Mouse (Mus musculus): ENCODE measurements around the gene Map2k1.
A peak's percentile ranks its signal among the peaks of the same experiment; 100 is the strongest.
"Not testable (repeated sequence)": the region's sequence is repeated elsewhere in the genome, so short reads cannot be mapped to it uniquely, and the experiment has no call there.

Map2k1 gene

GRCm38 (mm10) chr9:64253021-64253904 is at the start of gene Map2k1:
Gene Map2k1, minus strand, starts transcription at chr9:64253631.
- DNase-seq (ENCODE audit: low read depth, low spot score) = peak; percentile 100

- not testable (repeated sequence) for DNase-seq (ENCODE audit: low read depth, low spot score)
These were observed 49.7 kb upstream of the Map2k1 start for GRCm38 (mm10) chr9:64303086-64303485.

GRCm38 (mm10) chr9:64282404-64282987 is 29.1 kb upstream of the Map2k1 start:
- DNase-seq (ENCODE audit: low read depth, low spot score) = no peak

GRCm38 (mm10) chr9:64281781-64282178 is 28.3 kb upstream of the Map2k1 start:
- DNase-seq (ENCODE audit: low read depth, low spot score) = no peak

GRCm38 (mm10) chr9:64281105-64281780 is 27.8 kb upstream of the Map2k1 start, which contains the start of gene Tipin:
Gene Tipin, plus strand, starts transcription at chr9:64281581.
- DNase-seq (ENCODE audit: low read depth, low spot score) = peak; percentile 85

GRCm38 (mm10) chr9:64278665-64279310 is 25.4 kb upstream of the Map2k1 start:
- no peak for DNase-seq (ENCODE audit: low read depth, low spot score)

GRCm38 (mm10) chr9:64277706-64278105 is 24.3 kb upstream of the Map2k1 start:
- peak; percentile 67 for DNase-seq (ENCODE audit: low read depth, low spot score)

GRCm38 (mm10) chr9:64274919-64275318 is 21.5 kb upstream of the Map2k1 start:
- DNase-seq (ENCODE audit: low read depth, low spot score) = no peak

- DNase-seq (ENCODE audit: low read depth, low spot score) = no peak
These were observed 20.9 kb upstream of the Map2k1 start for GRCm38 (mm10) chr9:64274291-64274690.

GRCm38 (mm10) chr9:64273757-64274156 is 20.3 kb upstream of the Map2k1 start:
- no peak for DNase-seq (ENCODE audit: low read depth, low spot score)

- no peak for DNase-seq (ENCODE audit: low read depth, low spot score)
These were observed 19.2 kb upstream of the Map2k1 start for GRCm38 (mm10) chr9:64272611-64273010.

GRCm38 (mm10) chr9:64271249-64271648 is 17.8 kb upstream of the Map2k1 start:
- DNase-seq (ENCODE audit: low read depth, low spot score) = no peak

GRCm38 (mm10) chr9:64268836-64269235 is 15.4 kb upstream of the Map2k1 start:
- not testable (repeated sequence) for DNase-seq (ENCODE audit: low read depth, low spot score)

- no peak for DNase-seq (ENCODE audit: low read depth, low spot score)
These were observed 14.8 kb upstream of the Map2k1 start for GRCm38 (mm10) chr9:64268196-64268595.

GRCm38 (mm10) chr9:64267231-64267630 is 13.8 kb upstream of the Map2k1 start:
- DNase-seq (ENCODE audit: low read depth, low spot score) = no peak

- DNase-seq (ENCODE audit: low read depth, low spot score) = no peak
These were observed 11.4 kb upstream of the Map2k1 start for GRCm38 (mm10) chr9:64264813-64265212.

- no peak for DNase-seq (ENCODE audit: low read depth, low spot score)
These were observed 7.6 kb upstream of the Map2k1 start for GRCm38 (mm10) chr9:64261023-64261422.

GRCm38 (mm10) chr9:64259906-64260305 is 6.5 kb upstream of the Map2k1 start:
- no peak for DNase-seq (ENCODE audit: low read depth, low spot score)

- no peak for DNase-seq (ENCODE audit: low read depth, low spot score)
These were observed 2.8 kb upstream of the Map2k1 start for GRCm38 (mm10) chr9:64256204-64256603.

GRCm38 (mm10) chr9:64255422-64255821 is 2.0 kb upstream of the Map2k1 start:
- DNase-seq (ENCODE audit: low read depth, low spot score) = no peak

GRCm38 (mm10) chr9:64252591-64253020 is 825 bp downstream of the Map2k1 start:
- no peak for DNase-seq (ENCODE audit: low read depth, low spot score)

All from retina, postnatal 7 days (tissue).